Mouse (Mus musculus) limb, embryonic 10.5 days (tissue): Measurements from ENCODE around the gene Asic3. TPM values are rescaled to one million over a fixed set of nuclear protein-coding genes. Genes with fewer than 3 reads are reported as not detected.

Experiments used
- DNase-seq: peaks from one replicate; pipeline ENCODE4 v3.0.0-alpha.2; 2017; ENCODE audit warnings: low spot score
- H3K27ac ChIP-seq: fragments of 300-500 bp; sonication (generic); 2 replicates; pipeline ENCODE4 v1.5.1; 2016; ENCODE audit warnings: mild to moderate bottlenecking
- H3K27me3 ChIP-seq: fragments of 300-500 bp; sonication (generic); 2 replicates; pipeline ENCODE4 v1.6.1; 2016; ENCODE audit warnings: low read depth, mild to moderate bottlenecking; ENCODE audit not compliant: poor library complexity, severe bottlenecking
- H3K36me3 ChIP-seq: fragments of 300-500 bp; sonication (generic); 2 replicates; pipeline ENCODE4 v1.6.1; 2016; ENCODE audit warnings: mild to moderate bottlenecking, moderate library complexity
- H3K4me1 ChIP-seq: fragments of 300-500 bp; sonication (generic); 2 replicates; pipeline ENCODE4 v1.6.1; 2016
- H3K4me3 ChIP-seq: fragments of 300-500 bp; sonication (generic); 2 replicates; pipeline ENCODE4 v1.5.1; 2016; ENCODE audit warnings: mild to moderate bottlenecking, moderate library complexity
- H3K9me3 ChIP-seq: fragments of 300-500 bp; sonication (generic); replicated peaks from 2 replicates; pipeline ENCODE4 v1.6.1; 2016; ENCODE audit warnings: mild to moderate bottlenecking
- WGBS: fragments of 180-500 bp; shearing (Covaris S2); methylation state at CpG from one replicate; pipeline ENCODE4 v1.1.7; 2016; 5-methylcytosine and 5-hydroxymethylcytosine counted together
- polyA plus RNA-seq: library from polyadenylated mRNA; unstranded; fragments of >200 nt; fragmentation: Nextera tagmentation; extraction: Ambion mirVana; gene quantifications from 2 replicates; pipeline ENCODE4 v1.2.1, GENCODE M21; 2016

The Asic3 gene
- 0.13 and 0.30 TPM in 2 replicates for polyA plus RNA-seq

- no peak for DNase-seq
- Histone ChIP-seq H3K4me1 (peaks cover 24% of the 10 kb centered on the region), H3K4me3 (no peak within 1 kb of the TSS), H3K36me3 (peaks cover 5% of the 10 kb centered on the region; the same call in 1 of the 2 replicates), H3K27me3 (peaks cover 23% of the 10 kb centered on the region), H3K9me3 (no peaks in the 10 kb centered on the region), H3K27ac (peak within 1 kb of the TSS; percentile 34; the same call in 1 of the 2 replicates)
- 53% methylated on average over 11 of the region's 11 CpGs for WGBS
These were observed at the start of gene Asic3 for GRCm38 (mm10) chr5:24413042-24413693. Gene Asic3, plus strand, starts transcription at chr5:24413392.

GRCm38 (mm10) chr5:24363467-24363866, 49.7 kb upstream of the Asic3 start:
- no peak overlapping the region for H3K27ac ChIP-seq
- 81% methylated on average over 2 of the region's 2 CpGs for WGBS
- no peaks in the 10 kb centered on the region for H3K9me3 ChIP-seq
- no peak for DNase-seq
- H3K4me3 ChIP-seq: no peak overlapping the region
- no peaks in the 10 kb centered on the region for H3K36me3 ChIP-seq
- no peaks in the 10 kb centered on the region for H3K27me3 ChIP-seq
- H3K4me1 ChIP-seq: peaks cover 8% of the 10 kb centered on the region; the same call in 1 of the 2 replicates

- no peaks in the 10 kb centered on the region for H3K36me3 ChIP-seq
- WGBS: 66% methylated on average over 3 of the region's 3 CpGs
- no peak for DNase-seq
- no peak overlapping the region for H3K4me3 ChIP-seq
- H3K27ac ChIP-seq: no peak overlapping the region
- H3K9me3 ChIP-seq: no peaks in the 10 kb centered on the region
- H3K4me1 ChIP-seq: peaks cover 8% of the 10 kb centered on the region; the same call in 1 of the 2 replicates
- no peaks in the 10 kb centered on the region for H3K27me3 ChIP-seq
These were observed 49.1 kb upstream of the Asic3 start for GRCm38 (mm10) chr5:24364061-24364460.

- DNase-seq: no peak
- Histone ChIP-seq H3K27ac (peak within 1 kb of the TSS; percentile 10; the same call in 1 of the 2 replicates), H3K27me3 (no peaks in the 10 kb centered on the region), H3K4me1 (peaks cover 8% of the 10 kb centered on the region), H3K4me3 (peak within 1 kb of the TSS; percentile 18), H3K36me3 (no peaks in the 10 kb centered on the region), H3K9me3 (no peaks in the 10 kb centered on the region)
- 67% methylated on average over 12 of the region's 12 CpGs for WGBS
These were observed 48.7 kb upstream of the Asic3 start, which contains the start of gene Nos3 for GRCm38 (mm10) chr5:24364508-24364907. Gene Nos3, plus strand, starts transcription at chr5:24364810.

GRCm38 (mm10) chr5:24364963-24365362, 48.2 kb upstream of the Asic3 start:
- Histone ChIP-seq H3K4me3 (peak overlapping the region; percentile 18; the same call in 1 of the 2 replicates), H3K27me3 (no peaks in the 10 kb centered on the region), H3K9me3 (no peaks in the 10 kb centered on the region), H3K27ac (peak overlapping the region; percentile 10; the same call in 1 of the 2 replicates), H3K36me3 (no peaks in the 10 kb centered on the region), H3K4me1 (peaks cover 8% of the 10 kb centered on the region)
- DNase-seq: no peak
- WGBS: 87% methylated on average over 10 of the region's 10 CpGs

- DNase-seq: no peak
- Histone ChIP-seq H3K4me3 (peak overlapping the region; percentile 18), H3K27ac (0 out of 2 replicates have a peak overlapping the region, but pooled peaks have one; percentile 10)
These were observed 47.7 kb upstream of the Asic3 start for GRCm38 (mm10) chr5:24365528-24365927.

GRCm38 (mm10) chr5:24366426-24366825, 46.8 kb upstream of the Asic3 start:
- no peaks in the 10 kb centered on the region for H3K27me3 ChIP-seq
- H3K4me3 ChIP-seq: no peak overlapping the region
- DNase-seq: no peak
- H3K4me1 ChIP-seq: peaks cover 2% of the 10 kb centered on the region
- H3K9me3 ChIP-seq: no peaks in the 10 kb centered on the region
- H3K27ac ChIP-seq: no peak overlapping the region
- 85% methylated on average over 9 of the region's 9 CpGs for WGBS
- no peaks in the 10 kb centered on the region for H3K36me3 ChIP-seq

More at GRCm38 (mm10) chr5:24365528-24365927, 47.7 kb upstream of the Asic3 start:
- 40% methylated on average over 5 of the region's 5 CpGs for WGBS
- Histone ChIP-seq H3K9me3 (no peaks in the 10 kb centered on the region), H3K36me3 (no peaks in the 10 kb centered on the region), H3K4me1 (peaks cover 8% of the 10 kb centered on the region), H3K27me3 (no peaks in the 10 kb centered on the region)

GRCm38 (mm10) chr5:24369767-24370166, 43.4 kb upstream of the Asic3 start:
- WGBS: 88% methylated on average over 9 of the region's 9 CpGs
- no peaks in the 10 kb centered on the region for H3K36me3 ChIP-seq
- H3K27me3 ChIP-seq: no peaks in the 10 kb centered on the region
- H3K27ac ChIP-seq: no peak overlapping the region
- H3K4me3 ChIP-seq: no peak overlapping the region
- no peaks in the 10 kb centered on the region for H3K9me3 ChIP-seq
- H3K4me1 ChIP-seq: peaks cover 9% of the 10 kb centered on the region
- DNase-seq: no peak

GRCm38 (mm10) chr5:24373807-24374206, 39.4 kb upstream of the Asic3 start:
- no peaks in the 10 kb centered on the region for H3K36me3 ChIP-seq
- no peak overlapping the region for H3K4me3 ChIP-seq
- H3K4me1 ChIP-seq: peaks cover 14% of the 10 kb centered on the region
- WGBS: 82% methylated on average over 5 of the region's 5 CpGs
- no peak overlapping the region for H3K27ac ChIP-seq
- no peak for DNase-seq
- no peaks in the 10 kb centered on the region for H3K9me3 ChIP-seq
- no peaks in the 10 kb centered on the region for H3K27me3 ChIP-seq

GRCm38 (mm10) chr5:24374216-24374615, 39.0 kb upstream of the Asic3 start:
- Histone ChIP-seq H3K4me1 (peaks cover 14% of the 10 kb centered on the region), H3K27me3 (no peaks in the 10 kb centered on the region), H3K27ac (no peak overlapping the region), H3K9me3 (no peaks in the 10 kb centered on the region), H3K4me3 (no peak overlapping the region), H3K36me3 (no peaks in the 10 kb centered on the region)
- no peak for DNase-seq
- WGBS: 90% methylated on average over 6 of the region's 6 CpGs

- Histone ChIP-seq H3K27ac (no peak overlapping the region), H3K9me3 (no peaks in the 10 kb centered on the region), H3K4me1 (peaks cover 18% of the 10 kb centered on the region), H3K36me3 (no peaks in the 10 kb centered on the region), H3K4me3 (no peak overlapping the region), H3K27me3 (no peaks in the 10 kb centered on the region)
- WGBS: 87% methylated on average over 7 of the region's 7 CpGs
- DNase-seq: no peak
These were observed 38.4 kb upstream of the Asic3 start for GRCm38 (mm10) chr5:24374666-24375328.

- no peaks in the 10 kb centered on the region for H3K36me3 ChIP-seq
- no peak overlapping the region for H3K27ac ChIP-seq
- peaks cover 24% of the 10 kb centered on the region for H3K4me1 ChIP-seq
- H3K27me3 ChIP-seq: no peaks in the 10 kb centered on the region
- H3K4me3 ChIP-seq: no peak overlapping the region
- no peak for DNase-seq
- WGBS: 83% methylated on average over 2 of the region's 2 CpGs
- no peaks in the 10 kb centered on the region for H3K9me3 ChIP-seq
These were observed 34.5 kb upstream of the Asic3 start for GRCm38 (mm10) chr5:24378700-24379099.

- peaks cover 32% of the 10 kb centered on the region for H3K4me1 ChIP-seq
- no peaks in the 10 kb centered on the region for H3K9me3 ChIP-seq
- 60% methylated on average over 4 of the region's 4 CpGs for WGBS
- peaks cover 2% of the 10 kb centered on the region; the same call in 1 of the 2 replicates for H3K27me3 ChIP-seq
- H3K27ac ChIP-seq: no peak overlapping the region
- no peak overlapping the region for H3K4me3 ChIP-seq
- H3K36me3 ChIP-seq: no peaks in the 10 kb centered on the region
- DNase-seq: no peak
These were observed 33.7 kb upstream of the Asic3 start for GRCm38 (mm10) chr5:24379501-24379900.
